Mouse (Mus musculus): ENCODE measurements around the gene Krt84.

DNA sequence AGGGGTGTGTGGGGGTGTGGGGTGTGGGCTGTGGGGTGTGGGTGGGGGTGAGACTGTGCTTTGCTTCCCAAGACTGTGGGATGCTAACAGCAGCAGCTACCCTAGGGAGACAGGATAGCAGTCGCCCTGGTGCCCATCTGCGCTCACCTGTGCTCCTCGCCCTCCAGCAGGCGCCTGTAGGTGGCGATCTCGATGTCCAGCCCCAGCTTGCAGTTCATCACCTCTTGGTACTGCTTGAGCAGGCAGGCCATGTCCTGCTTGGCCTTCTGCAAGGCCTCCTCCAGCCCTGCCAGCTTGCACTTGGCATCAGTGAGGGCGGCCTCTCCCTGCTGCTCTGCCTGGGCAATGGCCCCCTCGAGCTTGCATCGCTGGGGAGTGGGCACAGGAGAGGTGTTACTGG is 9.9 kb upstream of the Krt84 start:
- TF ChIP-seq POLR2A (IDR thresholded peaks at IDR 0.05; ENCODE audit: low read depth, low read length), result no peak
- TF ChIP-seq CTCF (IDR thresholded peaks at IDR 0.05; ENCODE audit: borderline replicate concordance, insufficient read depth, low read length), result no peak
